Mouse (Mus musculus) E14TG2a.4 (cell line): ENCODE results near the gene Optn.

Experiments used
- H3K27me3 ChIP-seq: 2 replicates; pipeline ENCODE4 v1.6.1; 2014; ENCODE audit warnings: low read length, control low read depth; ENCODE audit not compliant: insufficient read depth
- H3K36me3 ChIP-seq: 2 replicates; pipeline ENCODE4 v1.6.1; 2014; ENCODE audit warnings: low read length, control low read depth; ENCODE audit not compliant: insufficient read depth
- H3K4me1 ChIP-seq: replicated peaks from 2 replicates; pipeline ENCODE4 v1.6.1; 2014; ENCODE audit warnings: low read depth, low read length, control low read depth
- H3K4me3 ChIP-seq: replicated peaks from 2 replicates; pipeline ENCODE4 v1.5.1; 2014; ENCODE audit warnings: mild to moderate bottlenecking, low read length
- H3K9me3 ChIP-seq: 2 replicates; pipeline ENCODE4 v1.6.1; 2014; ENCODE audit warnings: low read length, control low read depth
- CTCF ChIP-seq: conservative IDR thresholded peaks from 2 replicates; pipeline ENCODE4 v1.5.1; 2014; ENCODE audit warnings: low read length
- NANOG ChIP-seq: IDR thresholded peaks from 2 replicates; pipeline ENCODE4 v1.6.1; 2014; ENCODE audit warnings: borderline replicate concordance, low read length, mixed read lengths
- POU5F1 ChIP-seq: IDR thresholded peaks from 2 replicates; pipeline ENCODE4 v1.6.1; 2014; ENCODE audit warnings: low read length, borderline replicate concordance

The Optn gene

GRCm38 (mm10) chr2:5038320-5038719 is 25.5 kb downstream of the Optn start:
- Histone ChIP-seq H3K4me3 (no peak overlapping the region), H3K9me3 (no peaks in the 10 kb centered on the region), H3K4me1 (peaks cover 56% of the 10 kb centered on the region), H3K36me3 (peaks cover 3% of the 10 kb centered on the region; the same call in 1 of the 2 replicates), H3K27me3 (no peaks in the 10 kb centered on the region)
- TF ChIP-seq POU5F1 (no peak), NANOG (no peak), CTCF (no peak)

DNA sequence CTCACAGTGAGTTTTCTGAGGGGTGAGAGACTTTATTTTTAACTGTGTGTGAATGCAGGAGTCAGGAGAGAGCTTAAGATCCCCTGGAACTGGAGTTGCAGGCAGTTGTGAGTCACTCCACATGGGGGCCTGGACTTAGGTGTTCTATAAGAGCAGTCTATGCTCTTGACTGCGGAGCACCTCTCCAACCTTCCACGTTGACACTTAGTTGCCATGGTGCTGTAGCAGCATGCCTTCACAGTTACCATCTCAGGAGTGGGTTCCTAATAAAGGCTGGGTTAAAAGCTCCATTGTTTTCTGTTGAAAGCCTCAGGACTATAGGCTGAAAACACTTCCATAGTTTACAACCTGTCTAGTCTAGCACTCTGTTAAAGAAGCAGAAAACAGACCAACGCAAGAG is 26.5 kb downstream of the Optn start:
- no peaks in the 10 kb centered on the region for H3K27me3 ChIP-seq
- no peak for TF ChIP-seq CTCF
- TF ChIP-seq NANOG = no peak
- H3K36me3 ChIP-seq = peaks cover 3% of the 10 kb centered on the region; the same call in 1 of the 2 replicates
- peaks cover 56% of the 10 kb centered on the region for H3K4me1 ChIP-seq
- no peaks in the 10 kb centered on the region for H3K9me3 ChIP-seq
- H3K4me3 ChIP-seq = no peak overlapping the region

- Histone ChIP-seq H3K4me1 (peaks cover 55% of the 10 kb centered on the region), H3K9me3 (no peaks in the 10 kb centered on the region), H3K4me3 (no peak overlapping the region), H3K27me3 (no peaks in the 10 kb centered on the region), H3K36me3 (peaks cover 3% of the 10 kb centered on the region; the same call in 1 of the 2 replicates)
- TF ChIP-seq POU5F1 = no peak
- TF ChIP-seq NANOG = no peak
- TF ChIP-seq CTCF = no peak
Measured at GRCm38 (mm10) chr2:5036411-5037076, 27.3 kb downstream of the Optn start.

GRCm38 (mm10) chr2:5035241-5035640 is 28.6 kb downstream of the Optn start:
- no peaks in the 10 kb centered on the region for H3K9me3 ChIP-seq
- peaks cover 52% of the 10 kb centered on the region for H3K4me1 ChIP-seq
- peaks cover 3% of the 10 kb centered on the region; the same call in 1 of the 2 replicates for H3K36me3 ChIP-seq
- H3K27me3 ChIP-seq = no peaks in the 10 kb centered on the region
- TF ChIP-seq POU5F1 = no peak
- no peak overlapping the region for H3K4me3 ChIP-seq

DNA sequence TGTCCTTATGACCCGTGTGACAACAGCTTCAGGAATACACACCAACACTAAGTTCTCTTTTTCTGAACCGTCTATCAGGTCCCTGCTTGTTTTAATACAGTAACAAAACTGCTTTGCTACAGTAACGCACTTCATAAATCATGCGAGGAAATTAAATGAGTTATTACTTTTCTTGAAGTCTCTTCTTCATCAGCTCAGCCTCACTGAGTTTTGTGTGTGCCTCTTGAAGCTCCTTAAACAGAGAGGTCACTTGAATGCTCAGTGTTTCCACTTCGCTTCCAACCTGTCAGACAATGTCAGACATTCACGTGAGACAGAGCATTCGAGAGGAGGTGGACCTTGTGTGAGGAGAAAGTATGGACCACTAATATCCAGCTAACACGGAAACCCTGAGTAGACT is 29.1 kb downstream of the Optn start:
- Histone ChIP-seq H3K4me3 (no peak overlapping the region), H3K4me1 (peaks cover 52% of the 10 kb centered on the region), H3K27me3 (no peaks in the 10 kb centered on the region), H3K9me3 (no peaks in the 10 kb centered on the region), H3K36me3 (peaks cover 3% of the 10 kb centered on the region; the same call in 1 of the 2 replicates)
- TF ChIP-seq CTCF = no peak
- TF ChIP-seq NANOG = no peak
- no peak for TF ChIP-seq POU5F1

- no peak overlapping the region for H3K4me3 ChIP-seq
- no peaks in the 10 kb centered on the region for H3K27me3 ChIP-seq
- TF ChIP-seq POU5F1 = no peak
- no peak for TF ChIP-seq NANOG
- TF ChIP-seq CTCF = no peak
- peaks cover 52% of the 10 kb centered on the region for H3K4me1 ChIP-seq
- H3K36me3 ChIP-seq = peaks cover 4% of the 10 kb centered on the region; the same call in 1 of the 2 replicates
- no peaks in the 10 kb centered on the region for H3K9me3 ChIP-seq
Measured at GRCm38 (mm10) chr2:5033546-5034420, 30.1 kb downstream of the Optn start.

DNA sequence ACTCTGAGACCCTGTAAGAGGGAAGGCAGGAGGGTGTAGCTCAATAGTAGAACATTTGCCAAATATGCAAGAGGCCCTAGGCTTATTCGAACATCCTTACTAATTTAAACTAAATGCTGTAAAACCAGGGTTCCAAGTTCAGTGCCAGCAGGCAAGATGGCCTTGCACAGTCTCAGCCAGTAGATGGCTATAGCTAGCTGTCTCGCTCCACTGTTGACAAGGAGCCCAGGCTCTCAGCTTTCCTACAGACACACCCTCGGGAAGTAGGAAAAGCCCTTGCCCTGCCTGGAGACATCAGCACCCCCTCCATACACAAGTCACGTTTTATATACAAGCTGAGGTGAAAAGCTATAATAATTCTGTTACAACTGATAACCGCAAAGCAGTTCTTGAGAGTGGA is 31.2 kb downstream of the Optn start:
- H3K4me1 ChIP-seq = peaks cover 52% of the 10 kb centered on the region
- TF ChIP-seq POU5F1 (no peak), CTCF (no peak), NANOG (no peak)
- H3K4me3 ChIP-seq = no peak overlapping the region
- H3K9me3 ChIP-seq = no peaks in the 10 kb centered on the region
- H3K36me3 ChIP-seq = peaks cover 4% of the 10 kb centered on the region; the same call in 1 of the 2 replicates
- no peaks in the 10 kb centered on the region for H3K27me3 ChIP-seq

DNA sequence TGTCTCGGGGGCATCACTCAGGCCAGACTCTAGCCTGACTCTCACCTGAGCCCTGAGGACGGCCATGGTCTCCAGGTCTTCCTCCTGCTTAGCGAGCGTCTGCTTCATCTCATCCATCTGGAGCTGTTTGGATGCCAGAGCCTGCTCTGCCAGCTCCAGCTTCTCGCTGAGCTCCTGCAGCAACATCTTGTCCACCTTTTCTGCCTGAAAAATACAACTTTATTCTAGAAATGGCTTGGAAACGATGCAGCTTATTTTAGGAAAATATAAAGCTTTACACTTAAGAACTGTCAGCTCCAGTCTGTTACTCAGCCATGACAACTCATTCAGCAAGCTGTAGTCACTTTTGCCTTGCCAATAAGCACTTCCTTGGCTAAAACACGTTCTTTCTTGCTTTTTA is 32.6 kb downstream of the Optn start:
- peaks cover 7% of the 10 kb centered on the region; the same call in 1 of the 2 replicates for H3K36me3 ChIP-seq
- H3K4me1 ChIP-seq = peaks cover 51% of the 10 kb centered on the region
- no peak for TF ChIP-seq NANOG
- no peak for TF ChIP-seq CTCF
- no peak for TF ChIP-seq POU5F1

More for the DNA sequence above, 32.6 kb downstream of the Optn start:
- H3K27me3 ChIP-seq = no peaks in the 10 kb centered on the region
- H3K4me3 ChIP-seq = no peak overlapping the region
- no peaks in the 10 kb centered on the region for H3K9me3 ChIP-seq
